Mouse (Mus musculus): ENCODE measurements around the gene Il12a.

GRCm38 (mm10) chr3:68656607-68657352 is 33.7 kb upstream of the Il12a start:
- no peak for TF ChIP-seq CTCF (IDR thresholded peaks at IDR 0.05; ENCODE audit: insufficient read depth, low read length)
- no peak for TF ChIP-seq POLR2A (IDR thresholded peaks at IDR 0.05; ENCODE audit: borderline replicate concordance, extremely low read depth, low read depth, low read length)

Data from lung, adult 2 months (tissue).